Mouse (Mus musculus): ENCODE measurements around the gene Lgalsl.

- TF ChIP-seq CTCF (IDR thresholded peaks at IDR 0.05; ENCODE audit: low read depth) = no peak
- TF ChIP-seq EP300 (IDR thresholded peaks at IDR 0.05; ENCODE audit: low read depth) = no peak
Observed at GRCm38 (mm10) chr11:20788070-20788469, 42.8 kb downstream of the Lgalsl start.

Data from liver, postnatal 0 days (tissue).